Mouse (Mus musculus): Measurements from ENCODE around the gene Cbs.
"Not testable (repeated sequence)": the region's sequence is repeated elsewhere in the genome, so short reads cannot be mapped to it uniquely, and the experiment has no call there.

Cbs gene

DNA sequence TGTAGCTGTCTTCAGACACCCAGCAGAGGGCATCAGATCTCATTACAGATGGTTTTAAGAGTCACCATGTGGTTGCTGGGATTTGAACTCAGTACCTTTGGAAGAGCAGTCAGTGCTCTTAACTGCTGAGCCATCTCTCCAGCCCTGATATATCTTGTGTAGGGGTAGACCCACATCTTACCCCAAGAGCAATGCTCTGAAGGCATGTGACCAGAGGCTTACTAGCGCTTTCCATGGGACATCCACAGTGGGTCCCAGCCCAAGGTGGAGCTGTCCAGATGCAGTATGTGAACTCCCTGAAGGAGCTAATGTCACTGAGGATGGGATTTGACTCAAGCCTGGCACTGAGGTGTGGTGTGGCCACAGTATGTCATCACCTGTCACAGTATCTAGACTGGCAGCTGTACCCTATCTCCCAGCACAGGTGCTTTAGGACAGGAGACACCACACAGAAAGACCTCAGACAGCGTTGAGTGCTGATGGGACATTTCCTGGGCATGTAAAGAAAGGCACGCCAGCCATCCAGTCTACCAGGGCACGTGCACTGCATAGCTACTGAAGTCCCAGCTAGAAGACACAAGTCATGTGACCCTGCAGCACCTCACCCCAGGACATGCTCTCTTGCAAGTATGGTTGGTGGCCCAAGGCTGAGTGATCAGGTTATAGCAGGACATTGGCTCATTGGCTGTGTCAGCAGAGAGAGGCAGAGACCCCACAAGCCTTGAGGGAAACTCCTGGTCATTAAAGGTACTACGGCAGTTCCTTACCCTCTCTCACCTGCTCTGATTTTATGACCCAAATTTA, 9.4 kb upstream of the Cbs start:
- intact Hi-C loops (cut with DNase I), result no loop called here

- intact Hi-C loops (cut with DNase I), result no loop called here
Observed at GRCm38 (mm10) chr17:31642913-31643312, 5.9 kb upstream of the Cbs start.

DNA sequence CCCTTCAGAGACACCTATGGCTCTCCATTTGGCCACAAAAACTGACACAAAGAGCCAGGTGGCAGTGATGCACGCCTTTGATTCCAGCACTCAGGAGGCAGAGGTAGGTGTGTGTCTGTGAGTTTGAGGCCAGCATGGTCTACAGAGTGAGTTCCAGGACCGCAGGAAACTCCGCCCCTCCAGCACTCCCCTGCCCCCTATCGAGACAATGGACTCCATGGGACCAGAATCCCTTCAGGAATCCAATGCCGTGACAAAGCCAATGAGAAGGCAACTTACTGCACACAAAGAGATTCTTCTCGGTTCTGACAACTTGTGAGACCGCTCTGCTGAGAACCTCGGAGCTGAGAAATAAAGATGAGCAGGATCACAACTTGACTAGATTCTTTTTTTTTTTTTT, 5.3 kb upstream of the Cbs start:
- intact Hi-C loops (cut with DNase I), result no loop called here

DNA sequence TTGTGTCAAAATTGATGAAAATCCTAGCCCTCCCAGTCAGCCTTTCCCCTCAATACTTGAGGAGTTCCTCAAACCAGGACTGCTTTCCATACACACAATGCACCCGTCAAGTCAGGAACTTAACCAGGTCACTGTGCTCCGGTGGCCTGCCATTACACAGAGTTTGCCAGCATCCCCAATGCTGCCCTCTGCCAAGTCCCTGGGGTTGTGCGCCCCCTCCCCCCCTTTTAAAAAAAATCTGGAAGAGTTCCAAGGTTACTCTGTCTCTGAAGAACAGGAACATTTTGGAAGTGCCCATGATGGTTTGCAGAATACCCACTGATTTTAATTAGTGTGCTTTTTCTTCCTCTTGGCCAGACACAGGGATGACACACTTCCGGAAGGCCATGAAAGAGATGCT, 2.6 kb upstream of the Cbs start:
- intact Hi-C loops (cut with DNase I), result no loop called here

GRCm38 (mm10) chr17:31637866-31638570, 980 bp upstream of the Cbs start:
- intact Hi-C loops (cut with DNase I), result no loop called here

GRCm38 (mm10) chr17:31636277-31636941, 629 bp downstream of the Cbs start:
- intact Hi-C loops (cut with DNase I), result no loop called here

GRCm38 (mm10) chr17:31635781-31636180, 1.3 kb downstream of the Cbs start:
- intact Hi-C loops (cut with DNase I), result no loop called here

- intact Hi-C loops (cut with DNase I), result no loop called here
Observed at GRCm38 (mm10) chr17:31634896-31635295, 2.1 kb downstream of the Cbs start.

GRCm38 (mm10) chr17:31633007-31633406, 4.0 kb downstream of the Cbs start:
- intact Hi-C loops (cut with DNase I), result no loop called here

DNA sequence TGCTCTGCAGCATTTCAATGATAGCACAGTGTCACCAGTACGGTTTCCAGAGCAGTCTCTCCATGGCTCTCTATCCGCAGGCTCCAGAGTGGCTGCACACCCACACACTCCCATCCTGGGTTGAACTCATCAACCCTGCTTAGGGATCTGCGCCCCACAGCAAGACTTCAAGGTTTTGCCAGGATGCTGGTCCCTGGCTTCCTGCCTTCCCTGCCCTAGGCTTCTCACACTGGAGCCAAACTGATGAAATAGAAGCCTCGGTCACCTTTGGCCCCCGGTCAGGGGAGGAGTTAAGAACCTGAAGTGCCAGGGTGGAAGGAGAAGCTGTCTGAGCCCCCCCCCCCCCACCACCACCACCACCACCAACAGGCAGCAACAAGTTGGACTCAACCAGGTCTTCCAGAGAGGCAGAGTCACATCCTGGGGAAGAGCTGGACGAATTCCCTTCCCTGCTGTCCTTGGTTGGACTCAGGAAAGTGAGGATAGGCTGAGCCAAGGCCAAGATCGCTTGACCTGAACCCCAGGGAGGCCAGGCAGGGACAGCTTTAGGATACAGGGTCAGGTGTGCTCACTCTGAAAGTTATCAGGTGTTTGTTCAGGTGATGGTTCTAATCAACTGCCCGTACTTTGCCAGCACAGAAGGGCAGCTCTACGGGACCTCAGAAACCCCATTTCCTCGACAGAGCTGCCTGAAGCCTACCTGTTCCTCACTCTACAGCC, 5.8 kb downstream of the Cbs start:
- intact Hi-C loops (cut with DNase I), result no loop called here

DNA sequence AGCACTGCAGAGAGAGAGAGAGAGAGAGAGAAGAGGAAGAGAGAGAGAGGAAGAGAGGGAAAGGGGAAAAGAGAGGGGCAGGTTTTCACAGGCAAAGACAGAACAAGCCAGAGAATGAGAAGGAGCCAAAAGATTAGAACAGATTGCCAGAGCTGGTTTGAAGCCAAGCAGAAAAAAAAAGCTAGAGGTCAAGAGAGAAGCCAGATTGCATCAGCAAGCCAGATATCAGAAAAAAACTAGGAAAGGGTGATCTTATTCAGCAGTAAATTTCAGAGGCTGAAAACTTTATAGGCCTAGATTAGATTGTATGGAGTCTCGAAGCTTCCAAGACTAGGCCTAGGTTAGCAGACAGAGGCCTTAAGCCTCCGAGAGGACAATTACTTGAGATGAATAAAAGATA, 9.1 kb downstream of the Cbs start:
- intact Hi-C loops (cut with DNase I), result no loop called here

DNA sequence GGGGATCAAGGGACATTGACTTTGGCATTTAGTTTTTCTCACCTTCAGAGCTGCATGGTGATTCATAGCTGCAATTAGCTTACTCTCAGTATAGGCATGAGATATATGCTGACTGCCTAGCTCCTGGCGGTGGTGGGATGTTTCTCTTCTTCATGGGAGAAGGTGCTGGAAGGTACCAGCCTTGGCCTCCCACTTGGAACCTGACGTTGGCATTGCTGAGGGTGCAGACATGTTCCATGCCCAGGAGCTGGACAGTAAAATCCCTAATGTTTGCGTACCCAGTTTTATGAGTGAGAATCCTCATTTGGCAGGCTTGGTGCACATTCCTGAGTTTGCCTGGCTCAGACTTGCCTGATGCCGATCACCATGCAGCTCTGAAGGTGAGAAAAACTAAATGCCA, 13.9 kb downstream of the Cbs start:
- intact Hi-C loops (cut with DNase I), result no loop called here

GRCm38 (mm10) chr17:31613086-31613755, 23.8 kb downstream of the Cbs start:
- intact Hi-C loops (cut with DNase I), result no loop called here

DNA sequence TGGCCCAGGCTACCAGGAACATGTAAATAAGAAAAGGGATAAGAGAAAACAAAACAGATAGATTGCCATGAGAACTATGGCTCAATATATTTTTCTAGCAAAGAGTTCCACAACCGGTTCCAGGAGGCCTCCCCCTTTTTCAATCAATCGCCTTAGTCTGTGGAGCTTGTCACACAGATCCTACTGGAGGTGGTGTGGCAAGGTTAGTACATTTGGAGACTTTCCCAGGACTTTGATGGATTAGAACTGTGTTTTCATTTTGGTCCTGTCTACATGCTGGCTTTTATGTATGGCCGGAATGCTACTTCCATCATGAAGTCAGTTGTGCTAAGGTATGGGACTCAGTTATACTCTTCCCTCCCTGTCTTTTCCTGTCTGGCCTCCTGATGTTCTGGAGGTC, 27.1 kb downstream of the Cbs start:
- intact Hi-C loops (cut with DNase I), result no loop called here

GRCm38 (mm10) chr17:31609173-31609572, 27.9 kb downstream of the Cbs start:
- intact Hi-C loops (cut with DNase I), result not testable (repeated sequence)

DNA sequence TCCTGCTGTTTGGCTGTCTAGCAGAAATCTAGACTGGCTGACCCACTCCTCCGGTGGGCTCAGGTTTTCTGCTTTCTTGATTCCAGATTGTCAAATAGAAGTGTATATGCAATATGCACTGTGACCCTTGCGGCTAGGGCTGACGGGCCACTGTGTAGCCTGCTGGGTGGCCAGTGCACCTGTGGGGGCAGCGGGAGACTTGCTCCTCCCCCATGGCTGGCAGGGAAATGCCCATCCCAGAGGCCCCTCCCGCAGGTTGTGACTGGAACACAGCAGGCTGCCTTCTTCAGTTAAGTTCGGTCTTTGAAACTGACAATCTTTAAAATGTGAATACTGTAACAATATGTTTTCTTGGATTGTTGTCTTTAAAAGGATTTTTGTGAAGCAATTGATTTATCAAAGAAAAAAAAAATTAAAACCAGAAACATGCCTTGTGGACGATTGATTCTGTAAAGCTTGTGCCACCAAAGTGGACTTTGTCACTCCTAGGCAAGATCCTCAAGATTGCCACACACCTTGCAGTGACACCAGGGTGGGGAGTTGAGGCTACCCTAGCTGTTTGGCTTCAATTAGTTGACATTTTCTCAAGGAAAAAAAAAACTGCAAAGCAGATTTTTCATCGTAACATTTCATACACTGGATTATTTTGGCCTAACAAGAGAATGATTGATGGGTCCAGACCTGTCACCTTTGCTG, 29.6 kb downstream of the Cbs start:
- intact Hi-C loops (cut with DNase I), result no loop called here

DNA sequence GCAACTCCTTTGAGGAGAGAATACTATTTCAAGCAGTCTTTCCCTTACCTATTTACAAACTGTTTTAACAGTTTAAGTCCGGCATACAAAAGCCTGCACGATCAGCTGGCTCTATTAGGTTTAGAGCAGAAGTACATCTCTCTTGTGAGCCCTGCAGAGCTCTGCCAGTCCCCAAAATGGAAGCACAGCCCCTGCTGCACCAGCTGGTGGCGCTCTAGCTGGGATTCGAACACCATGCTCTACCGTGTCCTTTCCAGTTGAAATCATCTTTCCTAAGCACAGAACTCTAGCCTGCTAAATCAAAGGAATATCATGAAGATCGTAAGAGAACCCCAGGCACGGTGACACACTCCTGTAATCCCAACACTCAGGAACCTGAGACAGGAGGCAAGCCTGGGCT, 30.6 kb downstream of the Cbs start:
- intact Hi-C loops (cut with DNase I), result no loop called here

GRCm38 (mm10) chr17:31598593-31598992, 38.4 kb downstream of the Cbs start:
- intact Hi-C loops (cut with DNase I), result no loop called here

DNA sequence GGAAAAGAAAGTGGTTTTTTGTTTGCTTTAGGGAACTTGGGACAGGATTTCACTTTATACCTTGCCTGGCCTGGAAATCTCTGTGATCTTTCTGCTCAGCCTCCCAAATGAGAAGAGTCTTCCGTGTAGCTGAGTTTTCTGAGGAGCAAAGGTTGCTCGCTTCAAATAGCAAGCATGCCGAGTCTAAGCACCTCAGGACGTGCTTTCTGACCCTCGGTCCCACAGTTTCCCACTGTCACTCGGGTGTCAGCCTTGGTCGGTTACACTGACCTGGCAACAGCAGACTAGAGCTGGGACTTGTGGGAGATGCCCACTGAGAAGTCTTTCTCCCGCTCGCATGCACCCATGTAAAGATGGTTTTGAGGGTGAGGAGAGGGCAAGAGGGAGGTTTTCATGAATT, 39.1 kb downstream of the Cbs start:
- intact Hi-C loops (cut with DNase I), result no loop called here

DNA sequence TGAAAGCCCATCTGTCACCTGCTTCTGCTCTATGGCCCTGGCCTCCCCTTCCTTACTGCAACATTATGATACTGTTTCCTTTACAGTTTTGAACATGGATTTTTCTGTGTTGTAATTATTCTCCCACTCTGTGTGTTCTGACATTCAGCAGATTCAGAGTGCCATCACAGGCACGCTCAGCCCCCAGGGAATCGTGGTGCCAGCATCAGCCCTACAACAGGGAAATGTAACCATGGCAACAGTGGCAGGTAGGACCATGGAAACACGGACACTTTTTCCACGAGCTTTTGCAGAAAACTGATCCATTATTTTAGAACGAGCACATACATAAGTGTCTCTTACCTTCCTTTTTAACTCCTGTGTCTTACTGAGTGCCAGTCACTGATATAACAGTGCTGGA, 42.0 kb downstream of the Cbs start:
- intact Hi-C loops (cut with DNase I), result no loop called here

- intact Hi-C loops (cut with DNase I), result no loop called here
Observed at GRCm38 (mm10) chr17:31594590-31594989, 42.4 kb downstream of the Cbs start.
